Mouse (Mus musculus) MEL (cell line): Measurements from ENCODE around the gene Tmem130.

Experiments
- CHD2 ChIP-seq: IDR thresholded peaks from 2 replicates; pipeline ENCODE4 v1.6.1; 2011; ENCODE audit warnings: low read length, improper control_type of control experiment
- CTCF ChIP-seq, 3 experiments: IDR thresholded peaks in 2 of 3; conservative IDR thresholded peaks in 1 of 3; 2 replicates each; pipeline ENCODE4 v1.5.1; 2011 to 2012; ENCODE audit warnings: low read length in 3 of 3, low read depth in 2 of 3, mild to moderate bottlenecking in 2 of 3, improper control_type of control experiment in 1 of 3, inconsistent platforms in 1 of 3, mixed read lengths in 1 of 3, moderate library complexity in 1 of 3; ENCODE audit not compliant: control insufficient read depth in 1 of 3, insufficient read depth in 1 of 3, poor library complexity in 1 of 3, severe bottlenecking in 1 of 3
- EP300 ChIP-seq, 2 experiments: IDR thresholded peaks; 2 replicates each; pipeline ENCODE4 v1.6.1; 2011; ENCODE audit warnings: improper control_type of control experiment in 2 of 2, low read length in 2 of 2, low read depth in 1 of 2, mild to moderate bottlenecking in 1 of 2
- MAX ChIP-seq: IDR thresholded peaks from 2 replicates; pipeline ENCODE4 v1.6.1; 2011; ENCODE audit warnings: low read length, improper control_type of control experiment
- POLR2A ChIP-seq, 2 experiments: IDR thresholded peaks; 2 replicates each; pipeline ENCODE4 v1.6.1; 2011 to 2012; ENCODE audit warnings: low read length in 2 of 2, mild to moderate bottlenecking in 2 of 2, control low read depth in 1 of 2, improper control_type of control experiment in 1 of 2, low read depth in 1 of 2, moderate library complexity in 1 of 2; ENCODE audit not compliant: control insufficient read depth in 1 of 2, insufficient read depth in 1 of 2, poor library complexity in 1 of 2
- RCOR1 ChIP-seq: IDR thresholded peaks from 2 replicates; pipeline ENCODE4 v1.6.1; 2012; ENCODE audit warnings: low read depth, mild to moderate bottlenecking, inconsistent platforms, low read length, improper control_type of control experiment
- TBP ChIP-seq: IDR thresholded peaks from 2 replicates; pipeline ENCODE4 v1.8.0; 2011; ENCODE audit warnings: low read depth, low read length, improper control_type of control experiment
- USF1 ChIP-seq: IDR thresholded peaks from 2 replicates; pipeline ENCODE4 v1.6.1; 2014; ENCODE audit warnings: low read depth, mild to moderate bottlenecking, inconsistent platforms, low read length, improper control_type of control experiment, moderate library complexity

GRCm38 (mm10) chr5:144794687-144795086 lies 33.1 kb upstream of the Tmem130 start:
- no peak for TF ChIP-seq POLR2A (IDR thresholded peaks at IDR 0.05; ENCODE audit: control insufficient read depth in 1 of 2, insufficient read depth in 1 of 2, low read depth in 1 of 2, low read length in 2 of 2, poor library complexity in 1 of 2)
- TF ChIP-seq CTCF (IDR thresholded peaks at IDR 0.05 in 2 of 3, conservative IDR thresholded peaks at IDR 0.05 in 1 of 3; ENCODE audit: control insufficient read depth in 1 of 3, insufficient read depth in 1 of 3, low read depth in 2 of 3, low read length in 3 of 3, poor library complexity in 1 of 3, severe bottlenecking in 1 of 3), result peak; percentile 68 to 82 (median 77)
- TF ChIP-seq EP300 (IDR thresholded peaks at IDR 0.05; ENCODE audit: low read depth in 1 of 2, low read length in 2 of 2), result no peak
- TF ChIP-seq USF1, result no peak
- TF ChIP-seq RCOR1, result no peak
- TF ChIP-seq TBP, result no peak
- TF ChIP-seq MAX, result no peak
- TF ChIP-seq CHD2, result no peak
